Mouse (Mus musculus): Measurements from ENCODE around the gene Slc22a12. TPM values are rescaled to one million over a fixed set of nuclear protein-coding genes. Genes with fewer than 3 reads are reported as not detected.

Gene Slc22a12
- polyA plus RNA-seq, 1 experiment from 2014 or later = not detected

- Histone ChIP-seq H3K27me3 (ENCODE audit: control insufficient read depth, insufficient read depth, low read length) (no peaks in the 10 kb centered on the region), H3K9me3 (ENCODE audit: control insufficient read depth, low read length) (no peaks in the 10 kb centered on the region), H3K36me3 (ENCODE audit: control insufficient read depth, insufficient read depth, low read length) (no peaks in the 10 kb centered on the region), H3K4me2 (replicated peaks; ENCODE audit: low read depth) (no peak overlapping the region), H3K4me1 (replicated peaks; ENCODE audit: control insufficient read depth, insufficient read depth) (no peaks in the 10 kb centered on the region), H3K4me3 (ENCODE audit: low read depth, low read length) (no peak overlapping the region), H3K27ac (replicated peaks) (no peak overlapping the region), H3K9ac (ENCODE audit: low read length) (no peak overlapping the region)
- 87% methylated on average over 13 of the region's 13 CpGs for WGBS
- DNase-seq (ENCODE audit: low spot score) (no peak), ATAC-seq (ENCODE audit: low FRiP score, low TSS enrichment) (no peak)
- TF ChIP-seq EP300 (optimal IDR thresholded peaks at IDR 0.05) (no peak), CTCF (IDR thresholded peaks at IDR 0.05; ENCODE audit: low read depth) (no peak)
These were observed 1.9 kb upstream of the Slc22a12 start for GRCm38 (mm10) chr19:6544712-6545111.

GRCm38 (mm10) chr19:6543518-6543917 lies 686 bp upstream of the Slc22a12 start:
- DNase-seq (ENCODE audit: low spot score) = no peak
- no peaks in the 10 kb centered on the region for H3K27me3 ChIP-seq (ENCODE audit: control insufficient read depth, insufficient read depth, low read length)
- no peak overlapping the region for H3K4me3 ChIP-seq (ENCODE audit: low read depth, low read length)
- H3K36me3 ChIP-seq (ENCODE audit: control insufficient read depth, insufficient read depth, low read length) = no peaks in the 10 kb centered on the region
- H3K9ac ChIP-seq (ENCODE audit: low read length) = no peak overlapping the region
- WGBS = 69% methylated on average over 7 of the region's 7 CpGs
- H3K4me2 ChIP-seq (replicated peaks; ENCODE audit: low read depth) = no peak overlapping the region
- H3K9me3 ChIP-seq (ENCODE audit: control insufficient read depth, low read length) = no peaks in the 10 kb centered on the region
- TF ChIP-seq CTCF (IDR thresholded peaks at IDR 0.05; ENCODE audit: low read depth) = no peak
- TF ChIP-seq EP300 (optimal IDR thresholded peaks at IDR 0.05) = no peak
- ATAC-seq (ENCODE audit: low FRiP score, low TSS enrichment) = no peak
- no peak overlapping the region for H3K27ac ChIP-seq (replicated peaks)
- no peaks in the 10 kb centered on the region for H3K4me1 ChIP-seq (replicated peaks; ENCODE audit: control insufficient read depth, insufficient read depth)

DNA sequence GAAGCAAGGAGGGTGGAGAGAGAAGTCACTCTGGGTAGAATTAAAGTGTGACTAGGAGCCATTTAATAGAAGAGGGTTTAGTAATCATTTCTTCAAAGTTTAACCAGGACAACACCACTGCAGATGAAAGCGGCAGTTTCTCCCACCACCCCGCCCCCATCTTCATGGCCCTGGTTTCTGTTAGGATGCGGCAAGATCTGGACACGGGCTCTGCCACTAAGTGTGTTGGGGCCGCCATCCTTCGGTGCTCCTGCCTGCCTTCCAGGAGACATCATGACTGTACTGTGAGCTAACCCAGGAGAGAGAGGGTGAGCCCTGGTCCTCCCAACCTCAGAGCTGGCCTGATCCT lies 177 bp upstream of the Slc22a12 start:
- no peaks in the 10 kb centered on the region for H3K4me1 ChIP-seq (replicated peaks; ENCODE audit: control insufficient read depth, insufficient read depth)
- ATAC-seq (ENCODE audit: low FRiP score, low TSS enrichment) = no peak
- 90% methylated on average over 6 of the region's 6 CpGs for WGBS

GRCm38 (mm10) chr19:6541521-6541920 lies 1.3 kb downstream of the Slc22a12 start:
- H3K27ac ChIP-seq (replicated peaks) = no peak overlapping the region
- ATAC-seq (ENCODE audit: low FRiP score, low TSS enrichment) (no peak), DNase-seq (ENCODE audit: low spot score) (no peak)
- no peaks in the 10 kb centered on the region for H3K27me3 ChIP-seq (ENCODE audit: control insufficient read depth, insufficient read depth, low read length)
- H3K9me3 ChIP-seq (ENCODE audit: control insufficient read depth, low read length) = no peaks in the 10 kb centered on the region
- no peaks in the 10 kb centered on the region for H3K36me3 ChIP-seq (ENCODE audit: control insufficient read depth, insufficient read depth, low read length)
- no peak overlapping the region for H3K4me2 ChIP-seq (replicated peaks; ENCODE audit: low read depth)
- TF ChIP-seq CTCF (IDR thresholded peaks at IDR 0.05; ENCODE audit: low read depth) = no peak
- no peak for TF ChIP-seq EP300 (optimal IDR thresholded peaks at IDR 0.05)
- H3K4me3 ChIP-seq (ENCODE audit: low read depth, low read length) = no peak overlapping the region
- no peak overlapping the region for H3K9ac ChIP-seq (ENCODE audit: low read length)
- H3K4me1 ChIP-seq (replicated peaks; ENCODE audit: control insufficient read depth, insufficient read depth) = no peaks in the 10 kb centered on the region
- WGBS = 82% methylated on average over 7 of the region's 7 CpGs

More for the DNA sequence above, 177 bp upstream of the Slc22a12 start:
- Histone ChIP-seq H3K27me3 (ENCODE audit: control insufficient read depth, insufficient read depth, low read length) (no peaks in the 10 kb centered on the region), H3K9ac (ENCODE audit: low read length) (no peak overlapping the region), H3K27ac (replicated peaks) (no peak overlapping the region), H3K4me3 (ENCODE audit: low read depth, low read length) (no peak overlapping the region), H3K36me3 (ENCODE audit: control insufficient read depth, insufficient read depth, low read length) (no peaks in the 10 kb centered on the region), H3K9me3 (ENCODE audit: control insufficient read depth, low read length) (no peaks in the 10 kb centered on the region), H3K4me2 (replicated peaks; ENCODE audit: low read depth) (no peak overlapping the region)
- TF ChIP-seq CTCF (IDR thresholded peaks at IDR 0.05; ENCODE audit: low read depth) (no peak), EP300 (optimal IDR thresholded peaks at IDR 0.05) (no peak)
- no peak for DNase-seq (ENCODE audit: low spot score)

GRCm38 (mm10) chr19:6540191-6540590 lies 2.6 kb downstream of the Slc22a12 start:
- no peak overlapping the region for H3K4me2 ChIP-seq (replicated peaks; ENCODE audit: low read depth)
- no peak overlapping the region for H3K9ac ChIP-seq (ENCODE audit: low read length)
- no peaks in the 10 kb centered on the region for H3K4me1 ChIP-seq (replicated peaks; ENCODE audit: control insufficient read depth, insufficient read depth)
- 55% methylated on average over 6 of the region's 6 CpGs for WGBS
- H3K27ac ChIP-seq (replicated peaks) = no peak overlapping the region
- H3K9me3 ChIP-seq (ENCODE audit: control insufficient read depth, low read length) = no peaks in the 10 kb centered on the region
- no peak overlapping the region for H3K4me3 ChIP-seq (ENCODE audit: low read depth, low read length)
- no peaks in the 10 kb centered on the region for H3K27me3 ChIP-seq (ENCODE audit: control insufficient read depth, insufficient read depth, low read length)
- no peaks in the 10 kb centered on the region for H3K36me3 ChIP-seq (ENCODE audit: control insufficient read depth, insufficient read depth, low read length)
- DNase-seq (ENCODE audit: low spot score) (no peak), ATAC-seq (ENCODE audit: low FRiP score, low TSS enrichment) (no peak)
- TF ChIP-seq EP300 (optimal IDR thresholded peaks at IDR 0.05) = no peak
- no peak for TF ChIP-seq CTCF (IDR thresholded peaks at IDR 0.05; ENCODE audit: low read depth)

DNA sequence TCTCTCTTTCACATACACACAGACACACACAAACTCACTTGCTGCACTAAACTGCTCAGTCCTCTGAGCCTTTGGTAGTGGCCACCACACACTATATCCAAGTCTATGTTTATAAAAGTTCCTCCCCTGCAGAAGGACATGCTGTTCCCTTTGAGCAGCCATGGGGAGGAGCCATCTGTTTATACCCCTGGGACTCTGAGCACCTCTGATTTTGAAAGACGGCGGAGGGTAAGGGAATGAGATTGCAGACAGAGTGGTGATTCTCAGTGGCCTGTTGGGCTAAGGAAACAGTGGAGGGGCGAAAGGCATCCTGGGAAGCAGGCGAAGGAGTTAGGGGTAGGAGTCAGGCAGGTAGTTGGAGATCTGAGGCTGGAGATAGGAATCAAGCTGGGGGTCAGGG lies 3.2 kb downstream of the Slc22a12 start:
- Histone ChIP-seq H3K9me3 (ENCODE audit: control insufficient read depth, low read length) (no peaks in the 10 kb centered on the region), H3K27ac (replicated peaks) (no peak overlapping the region), H3K9ac (ENCODE audit: low read length) (no peak overlapping the region), H3K4me3 (ENCODE audit: low read depth, low read length) (no peak overlapping the region), H3K36me3 (ENCODE audit: control insufficient read depth, insufficient read depth, low read length) (no peaks in the 10 kb centered on the region), H3K27me3 (ENCODE audit: control insufficient read depth, insufficient read depth, low read length) (no peaks in the 10 kb centered on the region), H3K4me2 (replicated peaks; ENCODE audit: low read depth) (no peak overlapping the region), H3K4me1 (replicated peaks; ENCODE audit: control insufficient read depth, insufficient read depth) (no peaks in the 10 kb centered on the region)
- DNase-seq (ENCODE audit: low spot score) = no peak
- ATAC-seq (ENCODE audit: low FRiP score, low TSS enrichment) = no peak
- WGBS = 72% methylated on average over 4 of the region's 4 CpGs
- TF ChIP-seq CTCF (IDR thresholded peaks at IDR 0.05; ENCODE audit: low read depth) (no peak), EP300 (optimal IDR thresholded peaks at IDR 0.05) (no peak)
